Mouse (Mus musculus) 3T3-L1 (cell line): ENCODE measurements around the gene Chst15.

ENCODE experiments used
- DNase-seq: peaks from one replicate; pipeline ENCODE4 v3.0.0-alpha.2; 2015; ENCODE audit warnings: low read depth, low spot score

The Chst15 gene

GRCm38 (mm10) chr7:132263186-132263585 lies 53.8 kb downstream of the Chst15 start:
- no peak for DNase-seq

GRCm38 (mm10) chr7:132262696-132263095 lies 54.3 kb downstream of the Chst15 start:
- no peak for DNase-seq

- no peak for DNase-seq
These were observed 55.1 kb downstream of the Chst15 start for GRCm38 (mm10) chr7:132261885-132262284.

GRCm38 (mm10) chr7:132260632-132261031 lies 56.4 kb downstream of the Chst15 start:
- no peak for DNase-seq

GRCm38 (mm10) chr7:132258817-132259216 lies 58.2 kb downstream of the Chst15 start:
- DNase-seq, result no peak

- no peak for DNase-seq
These were observed 58.8 kb downstream of the Chst15 start for GRCm38 (mm10) chr7:132258216-132258615.

- DNase-seq, result no peak
These were observed 63.5 kb downstream of the Chst15 start for GRCm38 (mm10) chr7:132253513-132253912.

GRCm38 (mm10) chr7:132253078-132253477 lies 64.0 kb downstream of the Chst15 start:
- no peak for DNase-seq

GRCm38 (mm10) chr7:132249563-132250119 lies 67.4 kb downstream of the Chst15 start:
- no peak for DNase-seq

GRCm38 (mm10) chr7:132247567-132247966 lies 69.5 kb downstream of the Chst15 start:
- DNase-seq, result no peak

- no peak for DNase-seq
These were observed 69.9 kb downstream of the Chst15 start for GRCm38 (mm10) chr7:132247091-132247490.

GRCm38 (mm10) chr7:132245730-132246129 lies 71.3 kb downstream of the Chst15 start:
- no peak for DNase-seq

GRCm38 (mm10) chr7:132244637-132245036 lies 72.4 kb downstream of the Chst15 start:
- DNase-seq, result no peak

GRCm38 (mm10) chr7:132243225-132243624 lies 73.8 kb downstream of the Chst15 start:
- no peak for DNase-seq

GRCm38 (mm10) chr7:132242617-132243141 lies 74.3 kb downstream of the Chst15 start:
- peak; percentile 6 for DNase-seq

- no peak for DNase-seq
These were observed 78.1 kb downstream of the Chst15 start for GRCm38 (mm10) chr7:132238921-132239320.

- no peak for DNase-seq
These were observed 79.8 kb downstream of the Chst15 start for GRCm38 (mm10) chr7:132237191-132237590.

GRCm38 (mm10) chr7:132236789-132237188 lies 80.2 kb downstream of the Chst15 start:
- no peak for DNase-seq

- no peak for DNase-seq
These were observed 82.8 kb downstream of the Chst15 start for GRCm38 (mm10) chr7:132234250-132234649.

GRCm38 (mm10) chr7:132233732-132234131 lies 83.3 kb downstream of the Chst15 start:
- DNase-seq, result no peak

GRCm38 (mm10) chr7:132232937-132233336 lies 84.1 kb downstream of the Chst15 start:
- no peak for DNase-seq

- DNase-seq, result no peak
These were observed 85.6 kb downstream of the Chst15 start for GRCm38 (mm10) chr7:132231476-132231875.

GRCm38 (mm10) chr7:132230961-132231360 lies 86.1 kb downstream of the Chst15 start:
- DNase-seq, result no peak
